Mouse (Mus musculus) heart, adult 11 months (tissue): ENCODE results near the gene Lin54.

ENCODE experiments used
- DNase-seq: peaks from one replicate; pipeline ENCODE4 v3.0.0; 2022

Lin54 gene

GRCm38 (mm10) chr5:100500458-100500961 lies at the start of gene Lin54:
TSS of gene Lin54 (minus strand) at chr5:100500639.
- DNase-seq = peak; percentile 99

DNA sequence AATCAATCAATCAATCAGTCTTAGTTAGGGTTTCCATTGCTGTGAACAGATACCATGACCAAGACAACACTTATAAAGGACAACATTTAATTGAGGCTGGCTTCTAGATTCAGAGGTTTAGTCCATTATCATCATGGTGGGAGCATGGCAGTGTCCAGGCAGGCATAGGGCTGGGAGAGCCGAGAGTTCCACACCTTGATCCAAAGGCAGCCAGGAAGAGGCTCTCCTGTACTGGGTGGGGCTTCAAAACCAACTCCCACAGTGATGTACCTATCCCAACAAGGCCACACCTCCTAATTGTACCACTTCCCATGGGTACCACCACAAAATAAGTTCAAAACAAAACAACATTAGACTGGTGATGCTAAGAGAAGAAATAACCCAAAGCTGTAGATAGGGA lies 49.7 kb upstream of the Lin54 start:
- DNase-seq = peak; percentile 73

DNA sequence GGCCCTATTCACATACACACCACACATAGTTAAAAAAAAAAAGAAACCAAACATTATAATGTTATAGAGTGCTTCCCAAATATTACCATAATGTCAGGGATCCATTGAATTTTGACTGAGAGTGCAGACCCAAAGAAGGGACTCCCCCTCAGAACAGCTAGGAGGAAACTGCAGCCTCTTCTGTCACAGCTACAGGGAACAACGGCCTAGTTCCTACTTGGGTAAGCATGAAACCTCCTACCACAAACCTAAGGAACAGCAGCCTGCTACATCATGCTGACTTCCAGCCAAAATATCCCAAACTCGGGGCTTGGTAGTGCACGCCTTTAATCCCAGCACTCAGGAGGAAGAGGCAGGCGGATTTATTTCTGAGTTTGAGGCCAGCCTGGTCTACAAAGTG lies 48.9 kb upstream of the Lin54 start:
- DNase-seq = peak; percentile 61

GRCm38 (mm10) chr5:100548236-100548635 lies 47.8 kb upstream of the Lin54 start:
- DNase-seq = peak; percentile 42

GRCm38 (mm10) chr5:100546294-100547080 lies 46.0 kb upstream of the Lin54 start:
- DNase-seq = peak; percentile 52

- DNase-seq = peak; percentile 81
These were observed 36.2 kb upstream of the Lin54 start for GRCm38 (mm10) chr5:100536638-100537037.

DNA sequence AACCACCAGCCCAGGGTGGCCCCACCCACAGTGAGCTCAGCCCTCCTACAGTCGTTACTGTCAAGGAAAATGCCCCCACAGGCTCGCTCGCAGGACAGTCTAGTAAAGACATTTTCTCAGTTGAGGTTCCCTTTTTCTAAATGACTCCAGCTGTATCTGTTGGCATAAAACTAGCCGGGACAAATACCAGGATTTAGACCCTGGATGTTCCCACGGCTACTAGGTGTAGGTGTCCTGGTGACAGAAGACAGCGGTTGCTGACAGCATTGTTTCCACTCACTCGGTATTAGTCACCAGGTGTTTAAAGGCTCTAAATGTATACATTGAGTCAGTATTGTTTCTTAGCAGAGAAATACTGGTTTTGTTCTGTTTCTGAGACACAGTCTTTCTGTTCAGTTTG lies 35.4 kb upstream of the Lin54 start:
- DNase-seq = peak; percentile 73

DNA sequence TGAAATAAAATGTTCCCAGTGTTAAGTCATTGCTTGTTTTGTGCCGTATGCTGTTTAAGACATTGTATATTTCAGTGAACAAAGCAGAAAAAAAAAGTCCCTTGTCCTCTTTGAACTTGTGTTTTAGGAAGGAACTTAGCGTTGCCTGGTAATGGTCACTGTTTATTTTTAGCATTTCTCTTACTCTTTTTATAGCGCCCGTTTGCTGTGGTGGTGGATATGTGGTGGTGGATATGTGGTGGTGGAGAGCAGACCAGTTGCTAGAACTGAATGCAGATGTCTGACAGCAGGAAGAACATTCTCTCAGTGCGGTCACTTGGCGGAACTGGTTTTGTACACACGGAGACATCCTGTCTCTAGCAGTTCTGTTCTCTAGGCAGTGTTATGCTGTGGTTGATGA lies 25.7 kb upstream of the Lin54 start:
- DNase-seq = peak; percentile 97

- DNase-seq = peak; percentile 54
These were observed 25.2 kb upstream of the Lin54 start for GRCm38 (mm10) chr5:100525620-100526019.

- DNase-seq = peak; percentile 64
These were observed 24.5 kb upstream of the Lin54 start for GRCm38 (mm10) chr5:100524921-100525320.

- DNase-seq = peak; percentile 60
These were observed 22.9 kb upstream of the Lin54 start for GRCm38 (mm10) chr5:100523331-100523730.

DNA sequence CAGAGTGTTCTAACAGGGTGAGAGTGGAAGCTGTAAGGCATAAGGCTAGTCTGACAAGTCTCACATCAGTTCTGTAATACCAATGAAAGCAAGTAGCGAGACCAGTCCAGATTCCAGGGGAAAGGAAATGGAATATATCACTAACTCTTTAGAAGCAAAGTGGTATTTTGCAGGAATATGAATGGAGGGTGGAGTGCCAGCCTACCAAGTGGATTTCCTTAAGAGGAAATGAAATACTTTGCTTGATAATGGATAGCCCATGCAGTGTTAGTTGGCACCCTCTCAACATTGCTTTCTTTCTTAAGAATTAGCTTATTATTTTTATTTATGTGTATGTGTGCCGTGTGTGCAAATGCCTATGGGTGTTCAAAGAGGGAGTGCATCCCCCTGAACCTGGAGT lies 19.8 kb upstream of the Lin54 start:
- DNase-seq = peak; percentile 68

- no peak for DNase-seq
These were observed 18.6 kb upstream of the Lin54 start for GRCm38 (mm10) chr5:100519027-100519411.

DNA sequence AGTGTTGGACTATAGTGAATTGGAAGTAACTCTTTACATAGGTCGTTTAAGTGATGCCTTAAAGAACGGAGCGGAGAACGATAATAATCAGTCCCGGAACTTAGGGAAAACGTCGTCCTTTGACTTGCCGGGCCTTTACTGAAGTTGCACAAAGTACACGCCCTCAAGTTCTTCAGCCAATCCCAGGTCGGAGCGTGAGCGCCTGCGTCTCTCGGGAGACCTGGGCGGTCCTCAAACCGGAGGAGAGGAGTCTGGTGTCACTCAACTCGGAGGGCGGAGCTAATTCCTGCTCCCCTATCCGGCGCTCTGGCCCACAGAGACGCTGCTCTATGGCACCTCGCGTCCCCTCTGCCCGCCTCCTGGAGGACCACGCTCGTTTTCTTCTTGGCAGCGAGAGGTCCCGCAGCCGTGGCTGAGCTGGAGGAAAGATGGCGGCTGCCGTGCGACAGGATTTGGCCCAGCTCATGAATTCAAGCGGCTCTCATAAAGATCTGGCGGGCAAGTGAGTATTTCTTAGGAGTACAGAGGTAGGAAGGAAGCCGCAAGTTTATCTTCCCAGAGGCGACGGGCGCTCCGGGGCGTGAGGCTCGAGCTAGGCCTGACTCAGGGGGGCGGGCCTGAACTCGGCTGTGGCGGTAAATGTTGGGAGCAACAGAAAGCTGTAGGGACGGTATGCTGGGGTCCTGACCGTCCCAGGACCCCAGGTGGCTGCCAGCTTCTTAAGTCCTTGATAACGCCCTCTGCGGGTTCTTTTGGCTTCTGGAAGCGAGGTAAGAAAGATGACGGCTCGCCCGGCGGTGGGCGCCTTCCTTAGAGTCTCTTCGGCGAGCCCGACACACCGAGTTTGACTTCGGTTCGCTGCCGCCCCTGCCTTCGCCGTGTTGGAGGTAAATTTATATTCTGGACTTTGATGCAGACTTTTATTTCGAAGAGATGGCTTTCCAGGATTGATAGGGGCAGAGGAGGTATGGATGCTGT lies 17.9 kb upstream of the Lin54 start, which contains the start of gene Cops4:
TSS of gene Cops4 (plus strand) at position 261 of the 978 bp plus-strand sequence.
- peak; percentile 100 for DNase-seq

DNA sequence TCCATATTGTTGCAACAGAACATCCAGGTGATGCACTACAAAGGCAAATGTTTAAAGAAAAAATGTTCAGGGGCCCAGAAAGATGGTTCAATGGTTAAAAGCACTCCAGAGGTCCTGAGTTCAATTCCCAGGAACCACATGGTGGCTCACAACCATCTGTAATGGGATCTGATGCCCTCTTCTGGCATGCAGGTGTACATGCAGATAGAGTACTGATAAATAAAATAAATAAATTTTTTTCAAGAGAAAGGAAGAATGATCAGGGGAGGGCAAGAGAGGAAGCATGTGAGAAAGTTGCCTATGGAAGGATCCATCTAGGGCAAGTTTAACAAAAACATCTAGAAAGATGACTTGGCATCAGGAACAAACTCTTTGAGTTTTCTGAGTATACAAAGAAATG lies 12.1 kb upstream of the Lin54 start:
- DNase-seq = no peak

DNA sequence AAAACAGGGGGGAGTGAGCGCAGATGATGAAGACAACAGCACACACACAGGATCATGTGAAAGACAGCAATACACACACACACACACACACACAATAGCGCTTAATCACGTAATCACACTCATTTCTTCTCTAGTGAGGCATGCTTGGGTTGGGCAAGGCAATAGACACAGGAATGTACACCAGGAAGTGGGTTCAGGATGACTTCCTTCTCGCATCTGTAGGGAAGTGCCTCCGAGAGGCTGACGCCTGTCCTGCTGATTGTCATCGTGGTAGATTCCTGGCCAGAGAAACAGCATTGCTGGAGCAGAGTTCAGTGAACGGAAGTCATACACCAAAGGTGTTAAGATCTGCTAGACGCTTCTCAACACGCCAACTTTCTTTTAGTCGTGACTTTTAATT lies 8.8 kb upstream of the Lin54 start:
- peak; percentile 81 for DNase-seq

GRCm38 (mm10) chr5:100501267-100501666 lies 828 bp upstream of the Lin54 start:
- no peak for DNase-seq

DNA sequence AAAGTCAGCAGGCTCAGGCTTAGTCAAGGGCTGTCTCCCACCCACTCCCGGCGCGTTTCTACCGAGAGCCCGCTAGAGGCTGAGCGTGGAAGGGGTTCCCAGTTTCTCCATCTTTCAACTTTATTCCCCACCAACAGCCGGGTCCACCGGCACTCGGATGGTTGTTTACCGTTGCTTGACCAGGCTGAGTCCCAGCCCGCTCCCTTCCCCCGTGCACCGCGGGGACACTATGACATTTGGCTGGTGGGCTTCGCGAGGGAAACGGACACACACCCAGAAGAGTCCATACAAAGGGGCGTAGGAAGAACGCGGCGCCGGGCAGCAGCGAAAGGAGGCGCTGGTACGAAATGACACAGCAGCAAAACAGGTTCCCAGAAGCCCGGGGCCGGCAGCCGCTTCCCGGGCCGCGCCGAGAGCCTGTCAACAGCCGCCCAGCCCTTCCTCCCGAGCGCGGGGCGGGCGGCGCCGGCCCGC lies 571 bp downstream of the Lin54 start:
- peak; percentile 91 for DNase-seq

DNA sequence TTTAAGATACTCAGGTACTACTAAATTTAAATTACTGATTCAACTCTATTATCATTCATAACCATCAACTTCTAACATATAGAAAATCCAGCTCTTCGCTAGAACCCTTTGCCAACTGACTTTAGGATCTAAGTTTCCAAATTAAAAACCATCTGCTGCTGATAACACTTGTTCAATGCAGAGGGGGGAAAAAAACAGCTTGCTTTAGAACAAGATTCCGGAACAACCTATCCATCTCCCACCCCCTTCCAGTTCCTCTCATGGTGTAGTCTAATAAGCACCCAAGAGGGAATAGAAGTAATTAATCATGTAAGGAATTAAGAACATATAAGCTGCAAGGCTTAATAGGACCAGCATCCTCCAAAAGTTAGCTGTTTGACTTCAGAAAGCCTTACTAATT lies 1.2 kb downstream of the Lin54 start:
- peak; percentile 12 for DNase-seq

DNA sequence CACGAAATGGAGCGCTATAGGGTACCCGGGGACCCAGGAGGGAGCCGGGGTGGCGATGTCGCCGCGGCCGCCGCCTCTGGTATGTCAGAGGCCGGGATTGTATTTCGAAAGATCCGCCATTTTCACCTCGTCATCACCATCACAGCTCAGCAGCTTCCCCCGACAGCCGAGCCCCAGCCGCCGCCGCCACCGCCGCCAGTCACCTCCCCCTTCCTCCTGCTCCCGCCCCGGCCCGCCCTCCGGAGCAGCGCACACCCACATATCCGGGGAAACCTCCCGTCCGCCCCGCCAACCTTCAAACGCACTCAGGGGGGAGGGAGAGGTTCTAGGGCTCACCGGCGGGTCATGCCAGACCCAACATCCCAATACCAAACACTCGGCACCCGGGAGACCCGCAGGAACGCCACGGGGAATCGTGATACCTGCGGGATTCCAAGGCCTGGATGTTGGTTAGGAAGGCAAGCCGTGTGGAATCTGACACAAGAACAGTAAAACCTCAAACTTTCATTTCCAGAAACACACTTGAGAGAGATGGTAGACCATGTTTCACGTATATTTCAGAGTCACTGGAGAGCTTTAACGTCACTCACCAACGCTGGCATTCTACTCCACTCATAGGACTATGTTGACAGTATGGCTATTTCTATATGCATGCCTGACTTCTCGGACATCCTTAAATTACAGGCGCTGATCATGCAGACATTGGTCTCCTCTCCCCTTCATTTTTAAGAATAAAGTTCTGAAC lies 1.8 kb downstream of the Lin54 start:
- peak; percentile 98 for DNase-seq

DNA sequence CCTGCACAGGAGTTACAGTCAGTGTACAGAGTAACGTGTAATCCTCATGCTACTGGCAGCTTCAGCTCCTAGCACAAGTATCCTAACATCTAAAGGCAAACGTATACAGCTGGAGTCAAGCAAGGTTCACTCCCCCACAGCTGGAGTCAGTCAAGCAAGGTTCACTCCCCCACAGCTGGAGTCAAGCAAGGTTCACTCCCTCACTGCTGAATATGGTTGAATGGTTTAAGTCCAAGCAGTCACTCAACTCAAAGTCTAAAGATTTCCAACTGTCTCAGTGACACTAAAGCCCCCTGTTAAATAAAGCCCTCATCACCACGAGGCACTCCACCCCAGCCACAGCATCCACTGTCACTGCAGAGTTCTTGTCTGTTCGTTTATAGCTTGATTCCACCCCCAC lies 8.7 kb downstream of the Lin54 start:
- peak; percentile 64 for DNase-seq

DNA sequence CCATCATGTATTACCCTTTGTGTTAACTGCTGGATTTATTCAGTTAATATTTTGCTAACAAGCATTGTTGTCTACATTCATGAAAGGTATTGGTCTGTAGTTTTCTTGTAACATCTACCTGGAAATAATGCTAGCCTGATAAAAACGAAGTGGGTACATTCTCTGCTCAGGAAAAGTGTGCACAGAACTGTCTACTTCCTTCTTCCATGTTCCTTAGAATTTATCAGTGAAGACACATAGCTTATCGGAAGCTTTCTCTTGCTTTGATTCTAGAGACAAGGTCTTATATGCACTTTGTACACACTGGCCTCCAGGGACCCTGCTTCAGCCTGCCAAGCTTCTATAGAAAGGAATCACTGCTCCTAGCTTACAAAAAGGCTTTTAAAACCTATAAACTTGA lies 11.1 kb downstream of the Lin54 start:
- peak; percentile 13 for DNase-seq

GRCm38 (mm10) chr5:100488231-100488630 lies 12.2 kb downstream of the Lin54 start:
- peak; percentile 25 for DNase-seq
